Mouse (Mus musculus) adrenal gland, postnatal 10 days (tissue): Measurements from ENCODE around the gene Gm21974. TPM values are rescaled to one million over a fixed set of nuclear protein-coding genes. Genes with fewer than 3 reads are reported as not detected.
"Not testable (repeated sequence)": the region's sequence is repeated elsewhere in the genome, so short reads cannot be mapped to it uniquely, and the experiment has no call there.

Source experiments
- DNase-seq: peaks from one replicate; pipeline ENCODE4 v3.0.0; 2021; ENCODE audit warnings: mixed read lengths
- long read RNA-seq, 2 experiments: library from polyadenylated mRNA; stranded (forward); transcript quantifications; one replicate each; pipeline ENCODE4 v2.0.0; 2021
- total RNA-seq, 2 experiments: library from RNA; stranded (reverse); gene quantifications; 2 replicates each; pipeline ENCODE4 v1.2.3; 2021

The Gm21974 gene
- not detected for total RNA-seq
- long read RNA-seq, experiment 1, partial matches to known transcripts, result 0 of 2 reads
- long read RNA-seq, experiment 1, other reads (novel, unspliced or antisense), result 2 of 2 reads
- long read RNA-seq, experiment 2, partial matches to known transcripts, result 0 of 1 reads
- long read RNA-seq, experiment 2, other reads (novel, unspliced or antisense), result 1 of 1 reads

DNA sequence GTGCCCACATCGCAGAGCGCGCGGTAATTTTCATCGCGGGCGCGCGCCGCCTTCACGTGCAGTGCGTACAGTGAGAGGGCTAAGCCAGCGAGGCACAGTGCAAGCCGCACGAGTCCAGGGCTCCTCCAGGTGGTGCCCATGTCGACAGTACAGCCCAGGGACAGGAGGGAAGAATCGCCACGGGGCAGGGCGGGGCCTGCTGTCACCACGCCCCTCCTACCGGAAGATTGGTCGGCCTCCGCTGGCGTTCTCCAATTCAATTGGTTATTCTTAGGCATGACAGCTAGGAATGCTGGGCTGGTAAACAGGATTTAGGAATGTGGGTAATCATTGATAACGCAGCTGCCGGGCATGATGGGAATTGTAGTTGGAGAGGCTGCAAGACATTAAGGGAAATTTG is at the start of gene Gm21974, which contains the start of gene Vkorc1:
Gene Gm21974, minus strand, starts transcription at position 13 of the 400 bp plus-strand sequence.
Gene Vkorc1, minus strand, starts transcription at position 176 of the 400 bp plus-strand sequence.
- DNase-seq, result peak; percentile 96

DNA sequence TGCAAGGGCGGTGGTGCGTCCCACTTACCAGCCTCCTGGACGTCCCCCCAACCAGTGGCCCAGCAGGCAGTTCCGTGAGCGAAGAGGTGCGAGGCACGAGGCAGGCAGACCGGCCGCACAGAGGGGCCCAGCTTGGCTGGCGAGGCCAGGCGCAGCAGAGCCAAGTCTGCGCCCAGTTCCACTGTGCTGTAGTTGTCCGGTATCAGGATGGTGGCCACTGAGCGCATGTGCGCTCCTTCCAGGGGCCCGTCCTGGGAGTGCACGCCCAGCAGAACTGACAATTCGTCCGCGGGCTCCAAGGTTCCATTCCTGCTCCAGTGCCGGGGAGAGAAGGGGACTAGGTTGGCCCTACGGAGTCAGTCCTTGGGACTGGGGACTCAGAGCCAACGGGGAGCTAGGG is 49.4 kb upstream of the Gm21974 start:
- DNase-seq, result peak; percentile 62

DNA sequence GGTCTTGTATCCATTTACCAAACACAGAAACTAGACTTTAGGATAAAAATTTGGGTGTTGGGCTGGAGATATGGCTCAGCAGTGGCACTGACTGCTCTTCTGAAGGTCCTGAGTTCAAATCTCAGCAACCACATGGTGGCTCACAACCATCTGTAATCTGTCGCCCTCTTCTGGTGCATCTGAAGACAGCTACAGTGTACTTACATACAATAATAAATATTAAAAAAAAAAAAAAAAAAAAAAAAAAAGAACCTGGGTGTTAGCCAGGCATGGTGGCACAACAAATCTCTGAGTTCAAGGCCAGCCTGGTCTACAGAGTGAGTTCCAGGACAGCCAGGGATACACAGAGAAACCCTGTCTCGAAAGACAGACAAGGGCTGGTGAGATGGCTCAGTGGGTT is 46.8 kb upstream of the Gm21974 start:
- DNase-seq, result not testable (repeated sequence)

DNA sequence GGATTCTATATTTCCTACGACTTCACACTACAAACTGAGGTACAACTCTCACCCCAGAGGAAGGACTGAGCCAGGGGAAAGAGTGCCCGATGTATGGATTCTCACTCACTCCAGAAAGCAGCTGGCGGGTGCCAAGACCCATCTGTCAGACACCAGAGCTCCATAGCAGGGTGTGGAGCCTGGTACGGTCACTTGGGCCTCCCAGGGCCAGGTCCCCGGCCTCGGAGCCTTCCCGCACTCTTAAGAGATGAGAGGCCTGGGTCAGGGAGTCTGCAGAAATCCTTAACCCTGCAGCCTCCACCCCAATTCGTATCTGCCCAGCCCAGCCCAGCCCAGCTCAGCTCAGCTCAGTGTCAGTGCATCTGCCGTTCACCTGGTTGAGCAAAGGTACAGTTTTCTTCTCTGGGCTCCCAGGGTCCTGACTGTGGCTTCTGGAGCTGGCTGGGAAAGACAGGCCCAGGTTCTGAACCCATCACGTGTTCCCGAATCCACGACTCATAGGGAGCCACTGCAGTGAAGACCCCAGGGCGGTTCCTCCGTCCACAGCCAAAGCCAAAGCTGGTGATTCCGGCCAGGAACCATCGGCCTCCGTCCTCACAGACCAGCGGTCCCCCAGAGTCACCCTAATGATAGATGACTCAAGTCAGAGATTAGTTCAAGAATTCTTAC is 41.1 kb upstream of the Gm21974 start:
- DNase-seq, result no peak

DNA sequence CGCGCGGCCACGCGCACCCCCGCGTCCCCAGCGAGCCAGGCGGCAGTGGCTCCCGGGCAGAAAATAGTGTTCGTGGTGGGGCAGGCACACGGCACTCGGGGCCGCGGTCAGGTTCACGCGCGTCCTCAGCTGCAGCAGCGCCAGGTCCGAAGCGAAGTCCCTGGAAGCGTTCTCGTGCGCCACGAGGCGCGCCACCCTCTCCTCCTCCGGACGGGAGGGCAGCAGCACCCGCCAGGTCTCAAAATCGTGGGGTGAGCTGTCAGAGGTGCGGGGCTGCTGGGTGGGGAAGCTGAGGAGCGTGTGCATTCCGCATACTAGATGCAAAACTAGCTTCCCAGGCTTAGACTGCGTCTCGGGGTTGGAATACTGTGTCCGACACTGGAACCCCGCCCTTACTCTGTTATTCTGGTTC is 40.5 kb upstream of the Gm21974 start:
- no peak for DNase-seq

DNA sequence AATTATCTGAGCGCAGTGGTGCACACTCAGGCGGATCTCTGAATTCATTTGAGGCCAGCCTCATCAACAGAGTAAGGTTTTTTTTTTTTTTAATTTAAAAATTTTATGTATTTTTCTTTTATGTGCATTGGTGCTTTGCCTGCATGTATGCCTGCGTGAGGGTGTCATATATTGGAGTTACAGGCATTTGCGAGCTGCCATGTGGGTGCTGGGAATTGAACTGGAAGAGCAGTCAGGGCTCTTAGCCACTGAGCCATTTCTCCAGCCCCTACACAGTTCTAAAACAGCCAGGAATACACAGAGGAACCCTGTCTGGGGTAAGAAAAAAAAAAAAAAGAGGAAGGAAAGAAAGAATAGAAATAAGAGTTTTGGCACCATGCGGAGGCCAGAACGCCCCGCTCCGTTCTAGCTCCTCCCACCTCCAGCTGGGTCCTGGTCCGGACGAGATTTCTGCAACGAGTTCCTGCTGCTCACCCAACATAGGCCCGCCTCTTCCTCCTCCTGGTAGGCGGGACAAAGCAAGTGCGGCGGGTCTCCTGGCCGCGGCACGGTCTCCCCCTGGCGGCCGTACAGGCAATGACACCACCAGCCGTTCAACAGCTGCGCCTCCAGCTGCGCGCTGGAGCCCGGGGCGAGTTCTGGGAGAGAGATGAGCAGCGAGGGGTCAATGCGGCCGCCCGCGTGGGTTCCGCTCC is 39.9 kb upstream of the Gm21974 start:
- peak; percentile 98 for DNase-seq

DNA sequence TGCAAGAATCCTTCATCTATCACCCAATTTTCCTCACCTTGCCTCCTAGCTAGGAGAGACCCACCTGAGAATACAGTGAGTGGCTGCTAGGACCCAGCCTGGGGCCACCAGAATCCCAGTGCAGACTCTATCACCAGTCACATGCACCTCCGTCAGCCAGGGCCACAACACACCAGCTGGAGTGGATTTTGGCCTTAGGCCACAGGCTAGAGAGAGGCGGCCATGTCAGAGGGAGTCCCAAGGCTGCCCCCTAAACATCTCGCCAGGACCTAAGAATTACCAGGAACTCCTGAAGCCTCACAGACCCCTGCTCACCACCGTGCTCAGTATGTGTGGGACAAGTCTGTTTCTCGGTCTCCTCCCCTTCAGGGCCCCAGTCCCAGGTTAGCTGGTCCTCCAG is 38.8 kb upstream of the Gm21974 start:
- DNase-seq, result no peak

DNA sequence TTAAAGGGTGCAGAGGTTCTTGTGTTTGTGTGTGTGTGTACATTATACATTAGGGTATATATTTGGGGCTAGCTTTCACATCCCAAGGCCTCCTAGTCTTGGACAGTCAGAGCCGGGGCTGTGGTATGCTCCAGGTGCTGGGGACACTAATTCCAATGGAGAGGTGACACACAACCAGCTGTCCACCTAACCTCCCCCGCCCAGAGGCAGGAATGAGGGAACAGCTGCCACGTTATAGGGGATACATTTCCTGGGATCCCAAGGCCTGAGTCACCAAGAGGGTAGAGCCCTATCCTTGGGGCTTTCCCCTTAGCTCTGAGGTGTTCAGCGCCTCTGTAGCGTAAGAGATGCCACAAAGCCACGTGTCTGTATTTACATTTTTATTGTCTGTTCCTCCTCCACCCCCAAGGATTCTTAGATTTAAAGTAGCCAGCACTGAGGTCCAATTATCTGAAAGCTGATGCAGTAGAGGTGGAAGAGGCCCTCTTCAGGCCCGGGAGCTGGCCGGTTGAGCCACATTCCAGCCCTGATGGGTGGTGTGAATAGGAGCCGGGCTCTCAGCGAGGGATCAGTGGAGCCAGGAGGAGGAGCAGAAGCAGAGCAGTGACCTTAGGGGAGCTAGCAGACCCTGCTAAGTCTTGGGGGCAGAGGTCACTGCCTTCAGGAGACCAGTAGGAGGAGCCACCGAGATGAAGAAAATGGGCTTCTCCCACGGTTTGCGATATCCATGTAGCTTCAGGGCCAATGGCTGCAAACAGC is 37.2 kb upstream of the Gm21974 start:
- no peak for DNase-seq

DNA sequence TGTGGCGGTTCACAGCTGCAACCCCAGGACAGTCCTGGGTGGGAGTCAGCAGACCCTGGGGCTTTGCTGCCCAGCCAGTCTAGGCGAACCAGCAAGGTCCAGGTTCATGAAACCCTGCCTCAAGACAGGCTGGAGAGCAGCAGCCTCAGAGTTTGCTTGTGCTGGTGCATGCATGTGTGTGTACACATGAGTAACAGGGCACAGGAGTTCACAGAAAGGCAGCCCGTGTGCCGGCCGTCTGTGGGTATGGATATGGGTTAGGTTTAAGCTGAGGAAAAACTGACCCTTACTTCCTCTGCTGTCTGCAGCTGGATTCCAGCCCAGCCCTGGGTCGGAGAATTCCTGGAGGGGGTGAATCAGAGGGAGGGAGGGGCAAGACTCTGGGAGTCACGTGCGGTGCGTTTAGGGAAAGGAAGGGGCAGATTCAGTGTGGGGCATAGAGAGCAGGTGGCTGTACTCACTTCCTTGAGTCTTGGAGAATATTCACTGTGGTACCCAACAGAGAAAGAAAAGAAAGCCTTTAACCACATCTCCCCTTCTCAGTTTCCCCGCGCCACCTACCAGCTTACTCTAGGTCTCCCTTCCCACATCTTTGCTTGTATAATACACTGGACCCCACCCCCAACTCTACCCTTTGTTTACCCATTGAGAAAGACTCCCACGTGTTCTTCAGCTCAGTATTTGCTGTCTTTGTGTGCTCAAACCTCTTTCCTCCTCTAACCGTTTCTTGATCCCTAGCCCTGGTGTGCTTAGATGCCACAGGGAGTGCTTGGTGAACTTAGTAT is 36.3 kb upstream of the Gm21974 start:
- peak; percentile 70 for DNase-seq

DNA sequence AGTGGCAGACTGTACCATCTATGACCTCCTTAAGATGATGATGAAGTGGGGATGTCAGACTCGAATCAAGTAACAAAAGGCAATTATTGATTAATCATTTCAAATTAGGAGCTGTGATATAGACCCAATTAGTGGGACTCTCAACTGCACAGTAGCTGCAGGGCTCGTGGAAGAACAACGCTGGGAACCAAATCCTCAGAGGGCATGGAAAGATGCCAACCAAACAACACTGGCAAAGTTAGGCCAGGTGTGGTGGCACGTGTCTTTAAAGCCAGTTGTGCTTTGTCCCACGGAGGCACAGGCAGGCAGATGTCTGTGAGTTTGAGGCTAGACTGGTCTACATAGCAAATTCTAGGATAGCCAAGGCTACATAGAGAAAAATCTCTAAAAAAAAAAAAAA is 35.4 kb upstream of the Gm21974 start:
- DNase-seq, result no peak

DNA sequence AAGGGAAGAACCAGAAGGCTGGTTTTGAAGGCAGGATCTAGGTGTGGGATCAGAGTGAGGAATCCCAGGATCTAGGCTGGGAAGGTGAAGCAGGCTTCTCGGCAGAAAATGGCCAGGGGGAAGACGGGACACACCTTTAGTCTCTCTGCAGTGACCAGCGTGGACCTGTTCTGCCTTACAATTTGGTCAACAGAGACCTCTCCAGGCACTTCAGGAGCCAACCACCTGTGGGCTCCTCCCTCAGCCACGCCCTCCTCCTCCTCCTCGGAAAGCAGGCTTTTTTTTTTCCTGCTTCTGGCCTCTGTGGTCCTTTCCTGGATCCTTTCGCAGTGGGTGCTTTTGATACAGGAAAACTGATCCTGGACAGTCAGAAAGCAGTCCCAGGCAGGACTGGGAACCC is 34.7 kb upstream of the Gm21974 start, which contains the start of gene Prss8:
Gene Prss8, minus strand, starts transcription at position 182 of the 400 bp plus-strand sequence.
- no peak for DNase-seq

DNA sequence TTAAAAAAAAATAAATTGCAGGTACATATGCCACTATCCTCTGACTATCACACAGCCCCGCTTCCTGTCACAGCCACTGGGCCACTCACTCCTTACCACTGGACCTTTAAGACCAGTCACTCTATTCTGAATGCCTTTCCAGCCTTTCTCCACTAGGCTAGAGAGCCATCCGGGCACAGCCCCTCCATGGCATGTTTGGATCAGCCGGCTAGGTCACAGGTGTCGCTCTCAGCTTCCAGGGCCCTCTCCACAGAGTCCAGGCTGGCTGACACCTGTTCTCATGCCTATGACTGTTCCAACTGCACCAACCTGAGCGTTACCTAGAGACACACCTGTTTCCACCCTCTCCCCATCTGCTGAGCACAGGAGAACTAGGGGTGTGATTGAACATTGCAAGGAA is 33.3 kb upstream of the Gm21974 start:
- no peak for DNase-seq

DNA sequence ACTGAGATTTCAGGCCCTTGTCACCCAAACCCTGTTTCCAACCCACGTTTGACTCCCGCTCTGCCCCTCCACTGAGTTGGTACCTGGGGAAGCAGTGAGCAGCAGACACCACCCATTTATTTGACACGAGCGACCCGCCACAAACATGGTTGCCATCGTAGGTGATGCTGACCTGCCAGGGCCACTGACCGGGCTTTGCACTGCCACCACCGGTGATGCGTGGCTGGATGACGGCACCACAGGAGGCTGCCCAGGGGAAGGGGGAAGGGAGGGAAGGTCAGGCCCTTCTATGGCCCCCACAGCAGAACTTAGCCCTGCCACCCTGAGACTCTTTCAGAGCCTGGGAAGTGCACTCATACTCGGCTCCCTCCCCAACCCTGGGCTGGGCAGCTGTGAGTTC is 32.5 kb upstream of the Gm21974 start:
- DNase-seq, result no peak

DNA sequence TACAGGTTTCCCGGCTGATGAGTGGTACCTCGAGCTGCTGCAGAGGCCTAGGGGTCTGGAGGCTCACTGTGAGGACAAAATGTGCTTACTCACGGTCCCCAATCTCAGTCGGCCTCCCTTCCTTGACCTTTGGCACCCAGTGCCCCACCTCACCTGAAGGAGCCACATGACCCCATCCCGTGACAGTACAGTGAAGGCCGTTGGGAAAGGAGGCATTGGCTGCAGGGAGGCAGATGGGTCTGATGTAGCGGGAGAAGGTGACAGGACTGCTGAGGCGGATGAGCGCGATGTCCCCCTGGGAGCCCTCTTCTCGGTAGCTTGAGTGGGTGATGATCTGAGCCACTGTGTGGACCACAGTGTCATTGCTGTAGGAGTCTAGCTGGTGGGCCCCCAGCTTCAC is 31.6 kb upstream of the Gm21974 start:
- DNase-seq, result no peak

DNA sequence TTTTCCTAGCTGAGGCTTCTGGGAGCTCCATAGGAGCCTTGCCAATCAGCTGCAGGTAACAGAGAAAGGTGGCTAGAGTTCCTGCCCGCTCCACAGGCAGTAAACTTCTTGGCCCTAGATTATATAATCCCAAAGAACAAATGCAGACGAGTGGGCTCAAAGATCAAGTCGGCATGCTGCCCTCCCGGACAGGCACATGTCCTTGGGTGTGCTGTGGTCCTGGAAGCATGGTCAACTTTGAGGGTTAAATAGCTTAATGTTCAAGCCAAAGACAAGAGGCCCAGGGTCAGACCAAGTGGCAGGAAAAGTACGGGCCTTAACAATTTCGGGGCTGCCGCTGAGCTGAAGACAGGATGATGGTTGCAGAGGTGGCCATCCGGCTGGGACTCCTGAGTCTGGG is 30.8 kb upstream of the Gm21974 start:
- DNase-seq, result no peak

DNA sequence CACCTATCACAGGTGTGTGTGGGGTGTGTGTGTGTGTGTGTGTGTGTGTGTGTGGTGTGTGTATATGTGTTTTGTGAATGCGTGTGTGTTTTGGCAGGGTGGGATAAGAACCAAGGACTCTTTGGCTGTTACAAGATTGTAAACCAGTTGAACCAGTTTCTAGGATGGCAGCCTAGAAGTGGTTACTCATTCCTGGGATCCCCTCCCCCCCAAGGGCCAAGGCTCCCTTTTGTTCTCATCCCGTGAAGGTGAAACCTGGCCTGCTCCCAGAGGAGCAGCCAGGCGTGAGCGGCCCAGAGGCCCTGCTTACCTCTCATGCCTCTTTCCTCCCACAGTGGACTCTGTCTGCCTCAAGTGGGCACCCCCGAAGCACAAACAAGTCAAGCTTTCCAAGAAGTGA is 30.0 kb upstream of the Gm21974 start:
- no peak for DNase-seq

DNA sequence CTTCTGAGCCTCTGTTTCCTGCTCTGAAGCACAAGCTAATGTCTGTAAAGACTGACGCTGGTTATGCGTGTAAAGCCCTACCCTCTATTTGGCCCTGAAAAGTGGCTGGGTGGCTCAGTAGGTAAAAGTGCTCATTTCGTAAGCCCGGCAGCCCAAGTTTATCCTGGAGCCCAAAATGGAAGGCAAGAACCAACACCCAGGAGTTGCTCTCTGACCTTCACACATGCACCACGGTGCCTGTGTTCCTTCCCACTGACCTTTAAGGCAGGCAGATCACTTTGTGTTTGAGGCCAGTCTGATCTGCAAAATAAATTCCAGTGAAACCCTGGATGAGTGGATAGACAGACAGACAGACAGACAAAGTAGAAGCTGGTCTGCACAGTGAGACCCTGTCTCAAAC is 28.5 kb upstream of the Gm21974 start:
- DNase-seq, result no peak

DNA sequence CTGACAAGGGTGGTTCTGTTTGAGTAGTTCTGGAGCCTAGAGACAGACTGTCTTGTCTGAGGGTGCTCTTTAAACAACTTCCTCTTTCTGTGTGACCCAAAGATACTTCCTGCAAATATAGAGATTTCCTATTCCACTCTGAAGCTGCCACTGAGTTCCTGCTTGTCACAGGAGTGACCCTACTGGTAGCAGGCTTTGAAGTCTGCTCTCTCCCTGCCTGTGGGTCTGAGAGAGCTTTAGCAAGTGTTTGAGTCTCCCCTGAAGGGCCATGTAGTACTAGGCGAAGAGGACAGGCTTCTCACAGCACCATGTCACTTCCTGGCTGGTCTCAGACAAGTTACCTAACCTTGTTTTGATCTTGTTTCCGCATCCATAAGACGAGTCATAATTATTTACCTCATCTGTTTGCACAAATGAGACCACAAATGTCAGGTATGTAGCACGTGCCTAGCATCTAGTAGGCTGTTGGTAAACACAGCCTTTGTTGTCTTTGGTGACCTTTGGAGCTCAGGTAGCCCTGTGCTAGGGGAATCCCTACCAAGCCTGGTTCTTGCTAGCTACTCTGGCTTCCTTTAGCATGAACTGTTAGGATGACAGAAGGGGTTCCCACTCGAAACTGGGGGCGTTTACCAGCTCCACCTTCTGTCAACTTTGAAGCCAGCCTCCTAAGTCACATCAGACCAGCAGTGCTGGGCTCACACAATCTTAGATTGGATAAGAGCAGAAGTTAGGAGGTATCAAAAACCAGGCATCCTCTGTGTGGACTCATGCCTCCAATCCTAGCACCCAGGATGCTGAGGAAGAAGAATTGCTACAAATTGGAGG is 27.4 kb upstream of the Gm21974 start:
- no peak for DNase-seq

DNA sequence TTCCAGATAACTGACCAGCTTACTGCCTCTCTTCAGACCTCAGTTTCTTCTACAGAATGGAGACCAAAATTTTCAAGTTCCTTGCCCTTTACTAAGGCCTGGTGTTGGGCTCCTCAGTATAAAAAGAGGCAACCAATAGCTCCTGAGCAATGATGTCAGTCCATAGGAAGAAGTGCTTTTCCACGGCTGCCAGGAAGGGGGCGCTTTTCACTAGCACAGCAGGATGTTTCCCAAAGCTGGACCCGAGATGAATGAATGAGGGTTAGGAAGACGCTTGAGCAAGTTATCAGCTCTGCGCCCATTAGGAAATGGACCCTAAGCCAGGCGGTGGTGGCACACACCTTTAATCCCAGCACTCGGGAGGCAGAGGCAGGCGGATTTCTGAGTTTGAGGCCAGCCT is 26.3 kb upstream of the Gm21974 start:
- no peak for DNase-seq

DNA sequence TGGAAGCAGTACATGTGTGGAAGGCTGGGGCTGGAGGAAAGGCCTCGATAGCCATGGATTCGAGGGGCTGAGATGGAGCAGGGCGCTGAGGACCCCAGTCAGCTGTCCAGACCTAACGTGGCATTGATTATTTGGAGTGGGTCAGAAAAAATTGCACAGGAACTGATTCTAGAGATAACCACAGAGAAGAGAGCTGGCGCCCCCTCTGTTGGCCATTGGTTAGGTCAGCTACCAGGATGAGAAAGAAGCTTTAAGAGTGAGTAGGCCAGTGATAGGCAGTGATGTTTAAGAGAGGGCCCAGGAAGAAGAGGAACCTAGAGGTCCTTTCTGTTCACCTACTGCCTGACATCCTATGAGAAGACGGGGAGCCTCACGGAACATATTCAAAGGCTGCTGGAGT is 24.0 kb upstream of the Gm21974 start:
- DNase-seq, result no peak

DNA sequence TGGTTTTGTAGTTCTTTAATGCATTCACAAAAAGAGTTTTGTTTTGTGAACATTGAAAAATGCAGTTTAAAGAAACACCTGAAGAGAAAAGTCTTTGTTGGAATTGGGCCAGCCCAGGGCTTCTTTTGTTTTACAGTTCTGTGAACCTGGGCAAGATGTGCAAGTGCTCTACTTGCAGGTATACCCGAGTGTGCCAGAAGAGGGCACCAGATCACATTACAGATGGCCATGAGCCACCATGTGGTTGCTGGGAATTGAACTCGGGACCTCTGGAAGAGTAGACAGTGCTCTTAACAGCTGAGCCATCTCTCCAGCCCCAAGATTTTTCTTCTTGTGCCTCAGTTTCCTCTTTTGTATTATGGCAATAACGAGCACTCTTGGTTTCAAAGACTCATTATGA is 22.9 kb upstream of the Gm21974 start:
- peak; percentile 65 for DNase-seq
